Mouse (Mus musculus) bone marrow macrophage, adult 2 months (primary cell): Measurements from ENCODE around the gene Rph3a.

Source experiments
- CTCF ChIP-seq: IDR thresholded peaks from 2 replicates; pipeline ENCODE4 v1.5.1; 2012; ENCODE audit warnings: low read depth, mild to moderate bottlenecking, low read length, moderate library complexity
- POLR2A ChIP-seq: IDR thresholded peaks from 2 replicates; pipeline ENCODE4 v1.6.1; 2012; ENCODE audit warnings: mild to moderate bottlenecking, low read depth, low read length, borderline replicate concordance

DNA sequence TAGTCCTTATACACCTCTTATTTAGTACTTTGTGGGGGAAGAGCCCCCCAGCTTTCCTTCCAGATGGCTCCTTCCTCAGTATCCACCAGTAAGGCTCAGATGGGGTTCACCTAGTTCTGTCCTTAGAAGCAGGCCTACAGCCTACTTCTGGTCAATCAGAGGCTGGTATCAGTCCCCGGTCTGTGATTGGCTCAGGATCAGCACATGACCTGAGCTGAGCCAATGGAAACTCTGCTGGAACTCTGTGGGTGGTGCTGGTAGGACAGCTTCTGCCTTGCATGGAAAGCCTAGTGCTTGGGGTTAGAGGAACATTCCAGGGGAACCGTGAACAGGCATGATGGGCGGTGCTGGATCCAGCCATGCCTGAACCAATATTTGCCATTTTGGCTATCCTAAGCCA is 21.5 kb downstream of the Rph3a start:
- TF ChIP-seq POLR2A (no peak), CTCF (no peak)
